Mouse (Mus musculus) stomach, embryonic 15.5 days (tissue): ENCODE results near the gene Cnp. TPM values are rescaled to one million over a fixed set of nuclear protein-coding genes. Genes with fewer than 3 reads are reported as not detected.

ENCODE experiments used
- ATAC-seq: fragments of 200-750 bp; cut with Nextera tagmentation; 2 replicates; pipeline ENCODE4 v1.8.0; 2017; ENCODE audit warnings: low read depth, moderate number of reproducible peaks, moderate TSS enrichment; ENCODE audit not compliant: insufficient read depth, low FRiP score
- H3K27ac ChIP-seq: fragments of 300-500 bp; sonication (generic); 2 replicates; pipeline ENCODE4 v1.5.1; 2015; ENCODE audit warnings: mild to moderate bottlenecking, inconsistent platforms
- H3K27me3 ChIP-seq: fragments of 300-500 bp; sonication (generic); replicated peaks from 2 replicates; pipeline ENCODE4 v1.6.1; 2015; ENCODE audit warnings: inconsistent platforms
- H3K36me3 ChIP-seq: fragments of 300-500 bp; sonication (generic); 2 replicates; pipeline ENCODE4 v1.6.1; 2015; ENCODE audit warnings: inconsistent platforms
- H3K4me1 ChIP-seq: fragments of 300-500 bp; sonication (generic); 2 replicates; pipeline ENCODE4 v1.6.1; 2015; ENCODE audit warnings: inconsistent platforms
- H3K4me2 ChIP-seq: fragments of 300-500 bp; sonication (generic); 2 replicates; pipeline ENCODE4 v1.6.1; 2015; ENCODE audit warnings: mild to moderate bottlenecking, inconsistent platforms
- H3K4me3 ChIP-seq: fragments of 300-500 bp; sonication (generic); replicated peaks from 2 replicates; pipeline ENCODE4 v1.5.1; 2015; ENCODE audit warnings: inconsistent platforms
- H3K9ac ChIP-seq: fragments of 300-500 bp; sonication (generic); 2 replicates; pipeline ENCODE4 v1.6.1; 2015; ENCODE audit warnings: inconsistent platforms
- H3K9me3 ChIP-seq: fragments of 300-500 bp; sonication (generic); 2 replicates; pipeline ENCODE4 v1.6.1; 2016; ENCODE audit warnings: inconsistent platforms
- WGBS: fragments of 180-500 bp; shearing (Covaris S2); methylation state at CpG from one replicate; pipeline ENCODE4 v1.1.7; 2015; 5-methylcytosine and 5-hydroxymethylcytosine counted together
- polyA plus RNA-seq: library from polyadenylated mRNA; unstranded; fragments of >200 nt; fragmentation: Nextera tagmentation; extraction: Ambion mirVana; gene quantifications from 2 replicates; pipeline ENCODE4 v1.2.1, GENCODE M21; 2015

The Cnp gene
- polyA plus RNA-seq, 1 experiment from 2014 or later = 35.3 TPM

GRCm38 (mm10) chr11:100536466-100536865 lies 38.2 kb upstream of the Cnp start:
- Histone ChIP-seq H3K9me3 (no peaks in the 10 kb centered on the region), H3K27me3 (no peaks in the 10 kb centered on the region), H3K4me2 (no peak overlapping the region), H3K9ac (no peak overlapping the region), H3K27ac (no peak overlapping the region), H3K4me1 (no peaks in the 10 kb centered on the region), H3K4me3 (no peak overlapping the region), H3K36me3 (no peaks in the 10 kb centered on the region)
- ATAC-seq = no peak

- no peak overlapping the region for H3K4me2 ChIP-seq
- H3K27me3 ChIP-seq = no peaks in the 10 kb centered on the region
- H3K27ac ChIP-seq = no peak overlapping the region
- no peaks in the 10 kb centered on the region for H3K9me3 ChIP-seq
- ATAC-seq = no peak
- WGBS = 36% methylated on average over 6 of the region's 6 CpGs
- H3K9ac ChIP-seq = no peak overlapping the region
- no peak overlapping the region for H3K4me3 ChIP-seq
- peaks cover 3% of the 10 kb centered on the region; the same call in 1 of the 2 replicates for H3K4me1 ChIP-seq
- H3K36me3 ChIP-seq = no peaks in the 10 kb centered on the region
Observed at GRCm38 (mm10) chr11:100540966-100541365, 33.7 kb upstream of the Cnp start.

- peaks cover 5% of the 10 kb centered on the region; the same call in 1 of the 2 replicates for H3K4me1 ChIP-seq
- no peak overlapping the region for H3K9ac ChIP-seq
- no peak overlapping the region for H3K4me3 ChIP-seq
- H3K27ac ChIP-seq = no peak overlapping the region
- no peak for ATAC-seq
- H3K27me3 ChIP-seq = no peaks in the 10 kb centered on the region
- WGBS = 68% methylated on average over 2 of the region's 2 CpGs
- no peak overlapping the region for H3K4me2 ChIP-seq
- H3K36me3 ChIP-seq = no peaks in the 10 kb centered on the region
- H3K9me3 ChIP-seq = no peaks in the 10 kb centered on the region
Observed at GRCm38 (mm10) chr11:100541577-100541976, 33.1 kb upstream of the Cnp start.

GRCm38 (mm10) chr11:100544832-100545745 lies 29.6 kb upstream of the Cnp start, which contains the start of gene Ttc25:
Ttc25 (plus strand) TSS chr11:100545607.
- peaks cover 5% of the 10 kb centered on the region; the same call in 1 of the 2 replicates for H3K4me1 ChIP-seq
- no peaks in the 10 kb centered on the region for H3K36me3 ChIP-seq
- no peaks in the 10 kb centered on the region for H3K9me3 ChIP-seq
- peak within 1 kb of the TSS; percentile 80 for H3K4me2 ChIP-seq
- peak; percentile 96 for ATAC-seq
- H3K9ac ChIP-seq = peak within 1 kb of the TSS; percentile 17
- peak within 1 kb of the TSS; percentile 67 for H3K27ac ChIP-seq
- WGBS = 4% methylated on average over 28 of the region's 28 CpGs
- H3K4me3 ChIP-seq = peak within 1 kb of the TSS; percentile 49
- H3K27me3 ChIP-seq = no peaks in the 10 kb centered on the region

GRCm38 (mm10) chr11:100545746-100546085 lies 29.0 kb upstream of the Cnp start:
- Histone ChIP-seq H3K27ac (no peak overlapping the region; the same call in 1 of the 2 replicates), H3K9me3 (no peaks in the 10 kb centered on the region), H3K4me3 (peak overlapping the region; percentile 49), H3K4me1 (peaks cover 5% of the 10 kb centered on the region; the same call in 1 of the 2 replicates), H3K4me2 (peak overlapping the region; percentile 80), H3K9ac (peak overlapping the region; percentile 17; the same call in 1 of the 2 replicates), H3K27me3 (no peaks in the 10 kb centered on the region), H3K36me3 (no peaks in the 10 kb centered on the region)
- peak; percentile 2; the same call in 1 of the 2 replicates for ATAC-seq
- 27% methylated on average over 7 of the region's 7 CpGs for WGBS

GRCm38 (mm10) chr11:100546955-100547354 lies 27.7 kb upstream of the Cnp start:
- 80% methylated on average over 6 of the region's 6 CpGs for WGBS
- Histone ChIP-seq H3K4me3 (no peak overlapping the region), H3K36me3 (no peaks in the 10 kb centered on the region), H3K4me1 (peaks cover 5% of the 10 kb centered on the region; the same call in 1 of the 2 replicates), H3K4me2 (no peak overlapping the region), H3K27ac (no peak overlapping the region), H3K27me3 (no peaks in the 10 kb centered on the region), H3K9me3 (no peaks in the 10 kb centered on the region), H3K9ac (no peak overlapping the region)
- ATAC-seq = no peak

- Histone ChIP-seq H3K27ac (no peak overlapping the region), H3K27me3 (no peaks in the 10 kb centered on the region), H3K36me3 (no peaks in the 10 kb centered on the region), H3K4me2 (no peak overlapping the region), H3K9me3 (no peaks in the 10 kb centered on the region), H3K4me3 (no peak overlapping the region), H3K9ac (no peak overlapping the region), H3K4me1 (peaks cover 5% of the 10 kb centered on the region; the same call in 1 of the 2 replicates)
- WGBS = 76% methylated on average over 6 of the region's 6 CpGs
- no peak for ATAC-seq
Observed at GRCm38 (mm10) chr11:100548141-100548540, 26.6 kb upstream of the Cnp start.

- Histone ChIP-seq H3K9ac (no peak overlapping the region), H3K27me3 (no peaks in the 10 kb centered on the region), H3K36me3 (no peaks in the 10 kb centered on the region), H3K4me3 (no peak overlapping the region), H3K4me2 (no peak overlapping the region), H3K27ac (no peak overlapping the region), H3K9me3 (no peaks in the 10 kb centered on the region), H3K4me1 (peaks cover 5% of the 10 kb centered on the region; the same call in 1 of the 2 replicates)
- ATAC-seq = no peak
- WGBS = 71% methylated on average over 8 of the region's 8 CpGs
Observed at GRCm38 (mm10) chr11:100549466-100549865, 25.2 kb upstream of the Cnp start.

GRCm38 (mm10) chr11:100550101-100550500 lies 24.6 kb upstream of the Cnp start:
- no peak overlapping the region for H3K9ac ChIP-seq
- peaks cover 5% of the 10 kb centered on the region; the same call in 1 of the 2 replicates for H3K4me1 ChIP-seq
- H3K9me3 ChIP-seq = no peaks in the 10 kb centered on the region
- ATAC-seq = no peak
- H3K27ac ChIP-seq = no peak overlapping the region
- no peaks in the 10 kb centered on the region for H3K36me3 ChIP-seq
- no peak overlapping the region for H3K4me2 ChIP-seq
- no peaks in the 10 kb centered on the region for H3K27me3 ChIP-seq
- H3K4me3 ChIP-seq = no peak overlapping the region
- WGBS = 69% methylated on average over 6 of the region's 6 CpGs

- Histone ChIP-seq H3K27ac (no peak overlapping the region), H3K4me2 (no peak overlapping the region), H3K36me3 (no peaks in the 10 kb centered on the region), H3K9ac (no peak overlapping the region), H3K27me3 (no peaks in the 10 kb centered on the region), H3K9me3 (no peaks in the 10 kb centered on the region), H3K4me1 (no peaks in the 10 kb centered on the region), H3K4me3 (no peak overlapping the region)
- ATAC-seq = no peak
- 79% methylated on average over 4 of the region's 4 CpGs for WGBS
Observed at GRCm38 (mm10) chr11:100552842-100553241, 21.9 kb upstream of the Cnp start.

GRCm38 (mm10) chr11:100555583-100555982 lies 19.1 kb upstream of the Cnp start:
- no peaks in the 10 kb centered on the region for H3K36me3 ChIP-seq
- ATAC-seq = peak; percentile 48; the same call in 1 of the 2 replicates
- no peaks in the 10 kb centered on the region for H3K9me3 ChIP-seq
- H3K27me3 ChIP-seq = no peaks in the 10 kb centered on the region
- peak overlapping the region; percentile 38; the same call in 1 of the 2 replicates for H3K4me2 ChIP-seq
- H3K4me3 ChIP-seq = peak overlapping the region; percentile 23
- no peaks in the 10 kb centered on the region for H3K4me1 ChIP-seq
- WGBS = 18% methylated on average over 11 of the region's 11 CpGs
- no peak overlapping the region for H3K9ac ChIP-seq
- no peak overlapping the region for H3K27ac ChIP-seq

- Histone ChIP-seq H3K36me3 (no peaks in the 10 kb centered on the region), H3K27ac (no peak overlapping the region), H3K9ac (no peak overlapping the region), H3K9me3 (no peaks in the 10 kb centered on the region), H3K4me1 (no peaks in the 10 kb centered on the region), H3K4me3 (no peak overlapping the region), H3K27me3 (no peaks in the 10 kb centered on the region), H3K4me2 (no peak overlapping the region)
- ATAC-seq = no peak
- WGBS = 58% methylated on average over 3 of the region's 3 CpGs
Observed at GRCm38 (mm10) chr11:100557563-100557962, 17.1 kb upstream of the Cnp start.
